Mouse (Mus musculus) testis, adult 2 months (tissue): ENCODE results near the gene Atp8b2. TPM values are rescaled to one million over a fixed set of nuclear protein-coding genes. Genes with fewer than 3 reads are reported as not detected.

ENCODE experiments used
- H3K27ac ChIP-seq: fragments of 200-500 bp; 2 replicates; pipeline ENCODE4 v1.5.1; 2012; ENCODE audit warnings: low read depth, low read length; ENCODE audit not compliant: control insufficient read depth, insufficient read depth
- H3K27me3 ChIP-seq: fragments of 200-500 bp; 2 replicates; pipeline ENCODE4 v1.6.1; 2012; ENCODE audit warnings: mild to moderate bottlenecking, low read length, moderate library complexity; ENCODE audit not compliant: control insufficient read depth, insufficient read depth
- H3K36me3 ChIP-seq: fragments of 200-500 bp; 2 replicates; pipeline ENCODE4 v1.6.1; 2012; ENCODE audit warnings: mild to moderate bottlenecking, low read length; ENCODE audit not compliant: control insufficient read depth, insufficient read depth
- H3K4me1 ChIP-seq: fragments of 200-500 bp; 2 replicates; pipeline ENCODE4 v1.6.1; 2012; ENCODE audit warnings: low read length; ENCODE audit not compliant: control insufficient read depth, insufficient read depth
- H3K4me3 ChIP-seq: fragments of 200-500 bp; 2 replicates; pipeline ENCODE4 v1.5.1; 2012; ENCODE audit warnings: low read depth, mild to moderate bottlenecking, low read length, moderate library complexity, mixed read lengths; ENCODE audit not compliant: control insufficient read depth
- CTCF ChIP-seq: fragments of 200-500 bp; IDR thresholded peaks from 2 replicates; pipeline ENCODE4 v1.5.1; 2012; ENCODE audit warnings: low read depth, mild to moderate bottlenecking, inconsistent platforms, low read length, moderate library complexity; ENCODE audit not compliant: control insufficient read depth, insufficient read depth, insufficient replicate concordance
- POLR2A ChIP-seq: fragments of 200-500 bp; IDR thresholded peaks from 2 replicates; pipeline ENCODE4 v1.6.1; 2012; ENCODE audit warnings: low read depth, mild to moderate bottlenecking, inconsistent platforms, low read length, moderate library complexity; ENCODE audit not compliant: control insufficient read depth
- polyA plus RNA-seq: library from polyadenylated mRNA; depleted of rRNA; stranded (reverse); fragments of >200 nt; gene quantifications from 2 replicates; pipeline ENCODE4 v1.2.3, GENCODE M21; 2012

Atp8b2 gene
- polyA plus RNA-seq, 1 experiment: 39.9 TPM

DNA sequence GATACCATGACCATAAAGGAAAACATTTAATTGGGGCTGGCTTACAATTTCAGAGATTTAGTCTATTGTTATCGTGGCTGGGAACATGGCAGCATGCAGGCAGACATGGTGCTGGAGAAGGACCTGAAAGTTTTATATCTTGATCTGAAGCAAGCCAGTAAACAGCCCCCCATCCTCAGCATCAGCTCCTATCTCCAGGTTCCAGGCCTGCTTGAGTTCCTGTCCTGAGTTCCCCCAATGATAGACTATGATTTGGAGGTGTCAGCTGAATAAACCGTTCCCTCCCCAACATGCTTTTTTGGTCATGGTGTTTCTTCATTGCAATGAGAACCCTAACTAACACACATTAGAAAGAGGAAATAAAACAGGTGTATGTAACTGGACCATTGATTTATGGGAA lies 30.4 kb downstream of the Atp8b2 start:
- Histone ChIP-seq H3K36me3 (no peaks in the 10 kb centered on the region), H3K27me3 (no peaks in the 10 kb centered on the region), H3K27ac (no peak overlapping the region), H3K4me1 (no peaks in the 10 kb centered on the region), H3K4me3 (no peak overlapping the region)
- no peak for TF ChIP-seq CTCF
- no peak for TF ChIP-seq POLR2A

DNA sequence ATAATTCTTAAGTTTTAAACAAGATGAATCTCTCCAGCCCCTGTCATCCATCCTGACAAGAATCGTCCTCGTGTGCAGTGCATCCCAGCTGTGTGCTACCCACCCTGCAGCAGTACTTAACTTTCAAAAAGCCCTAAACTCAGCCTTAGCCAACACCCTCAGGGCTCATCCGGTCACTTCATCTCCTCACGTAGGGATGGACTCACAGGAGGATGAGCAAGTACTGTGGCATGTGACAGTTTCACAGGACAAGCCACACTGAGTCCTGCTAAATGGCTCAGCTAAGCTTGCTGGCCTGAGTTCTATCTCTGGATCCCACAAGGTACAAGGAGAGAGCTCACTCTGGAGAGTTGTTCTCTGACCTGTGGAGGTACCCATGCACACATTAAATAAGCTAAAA lies 34.4 kb downstream of the Atp8b2 start:
- TF ChIP-seq POLR2A (no peak), CTCF (no peak)
- Histone ChIP-seq H3K36me3 (no peaks in the 10 kb centered on the region), H3K4me1 (no peaks in the 10 kb centered on the region), H3K4me3 (no peak overlapping the region), H3K27ac (no peak overlapping the region), H3K27me3 (no peaks in the 10 kb centered on the region)

- TF ChIP-seq CTCF (no peak), POLR2A (no peak)
- no peaks in the 10 kb centered on the region for H3K36me3 ChIP-seq
- H3K27me3 ChIP-seq: no peaks in the 10 kb centered on the region
- no peak overlapping the region for H3K4me3 ChIP-seq
- H3K27ac ChIP-seq: no peak overlapping the region
- no peaks in the 10 kb centered on the region for H3K4me1 ChIP-seq
These were observed 36.9 kb downstream of the Atp8b2 start for GRCm38 (mm10) chr3:89926440-89926839.

- no peaks in the 10 kb centered on the region for H3K4me1 ChIP-seq
- H3K27ac ChIP-seq: no peak overlapping the region
- TF ChIP-seq CTCF (no peak), POLR2A (no peak)
- H3K4me3 ChIP-seq: no peak overlapping the region
- no peaks in the 10 kb centered on the region for H3K27me3 ChIP-seq
- no peaks in the 10 kb centered on the region for H3K36me3 ChIP-seq
These were observed 42.6 kb downstream of the Atp8b2 start for GRCm38 (mm10) chr3:89920711-89921110.

DNA sequence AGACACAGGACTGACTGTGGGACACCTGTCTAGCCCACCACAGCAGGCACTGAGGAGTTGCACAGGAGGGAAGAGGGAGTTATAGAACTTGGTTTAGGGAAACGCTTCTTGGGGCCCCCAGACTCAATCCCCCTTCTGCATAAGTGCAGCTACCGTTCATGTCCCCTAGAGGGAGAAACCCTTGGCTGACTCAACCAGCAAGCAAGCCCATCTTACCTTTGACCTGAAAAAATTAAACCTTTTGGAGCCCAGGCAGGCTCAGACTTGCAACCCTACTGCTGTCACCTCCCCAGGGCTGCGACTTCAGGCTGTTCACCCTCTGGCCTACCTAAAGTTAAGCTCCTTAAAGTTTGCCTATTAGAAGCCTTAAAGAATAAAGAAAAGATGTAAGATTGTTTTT lies 45.9 kb downstream of the Atp8b2 start:
- Histone ChIP-seq H3K4me3 (no peak overlapping the region), H3K27me3 (no peaks in the 10 kb centered on the region)
- TF ChIP-seq POLR2A (no peak), CTCF (no peak)

GRCm38 (mm10) chr3:89916622-89917021 lies 46.7 kb downstream of the Atp8b2 start:
- no peak for TF ChIP-seq POLR2A
- no peak for TF ChIP-seq CTCF
- H3K27me3 ChIP-seq: no peaks in the 10 kb centered on the region
- H3K4me3 ChIP-seq: no peak overlapping the region
- H3K27ac ChIP-seq: no peak overlapping the region
- H3K36me3 ChIP-seq: no peaks in the 10 kb centered on the region
- H3K4me1 ChIP-seq: peaks cover 12% of the 10 kb centered on the region

More for the DNA sequence above, 45.9 kb downstream of the Atp8b2 start:
- H3K27ac ChIP-seq: no peak overlapping the region
- H3K36me3 ChIP-seq: no peaks in the 10 kb centered on the region
- H3K4me1 ChIP-seq: peaks cover 7% of the 10 kb centered on the region

DNA sequence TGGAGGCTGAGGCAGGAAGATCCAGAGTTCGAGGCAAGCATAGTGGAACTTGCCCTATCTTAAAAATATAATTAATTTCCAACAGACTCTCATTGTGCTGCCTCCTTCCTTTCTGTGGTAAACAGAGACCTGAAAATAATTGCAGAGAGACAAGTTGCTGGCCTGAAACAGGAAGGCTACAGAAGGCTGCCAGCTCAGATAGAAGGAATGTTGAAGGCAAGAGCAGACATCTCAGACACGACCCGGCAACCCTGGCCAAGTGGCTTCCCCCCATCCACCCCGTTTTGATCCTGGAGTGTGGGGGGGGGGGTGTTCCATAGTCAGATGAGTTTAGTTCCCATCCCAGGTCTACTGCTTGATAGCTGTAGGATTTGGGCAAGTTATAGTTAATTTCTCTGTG lies 48.6 kb downstream of the Atp8b2 start:
- no peaks in the 10 kb centered on the region for H3K27me3 ChIP-seq
- H3K27ac ChIP-seq: no peak overlapping the region
- no peak for TF ChIP-seq POLR2A
- H3K4me1 ChIP-seq: peaks cover 12% of the 10 kb centered on the region
- no peak overlapping the region for H3K4me3 ChIP-seq
- no peaks in the 10 kb centered on the region for H3K36me3 ChIP-seq

GRCm38 (mm10) chr3:89912543-89913391 lies 50.5 kb downstream of the Atp8b2 start, which contains the start of gene Il6ra:
Il6ra (minus strand) TSS chr3:89913196.
- peak within 1 kb of the TSS; percentile 85 for H3K4me3 ChIP-seq
- no peaks in the 10 kb centered on the region for H3K27me3 ChIP-seq
- H3K4me1 ChIP-seq: peaks cover 12% of the 10 kb centered on the region
- TF ChIP-seq CTCF (0 out of 2 replicates have a peak, but pooled peaks have one; percentile 1), POLR2A (peak; percentile 49; the same call in 1 of the 2 replicates)
- peak within 1 kb of the TSS; percentile 71 for H3K27ac ChIP-seq
- H3K36me3 ChIP-seq: no peaks in the 10 kb centered on the region
